Mouse (Mus musculus) heart, embryonic 11.5 days (tissue): ENCODE results near the gene Dock1. TPM values are rescaled to one million over a fixed set of nuclear protein-coding genes. Genes with fewer than 3 reads are reported as not detected.

ENCODE experiments used
- ATAC-seq: fragments of 200-750 bp; cut with Nextera tagmentation; replicated peaks from 2 replicates; pipeline ENCODE4 v1.8.0; 2017; ENCODE audit warnings: moderate library complexity; ENCODE audit not compliant: insufficient number of reproducible peaks, low FRiP score, low TSS enrichment
- H3K27ac ChIP-seq: fragments of 300-500 bp; sonication (generic); 2 replicates; pipeline ENCODE4 v1.5.1; 2014; ENCODE audit warnings: mild to moderate bottlenecking, low read depth, low read length
- H3K27me3 ChIP-seq: fragments of 300-500 bp; sonication (generic); 2 replicates; pipeline ENCODE4 v1.6.1; 2014; ENCODE audit warnings: mild to moderate bottlenecking, low read length, mixed read lengths; ENCODE audit not compliant: control insufficient read depth, insufficient read depth
- H3K36me3 ChIP-seq: fragments of 300-500 bp; sonication (generic); 2 replicates; pipeline ENCODE4 v1.6.1; 2014; ENCODE audit warnings: mild to moderate bottlenecking, low read length, moderate library complexity, mixed read lengths; ENCODE audit not compliant: control insufficient read depth, insufficient read depth
- H3K4me1 ChIP-seq: fragments of 300-500 bp; sonication (generic); 2 replicates; pipeline ENCODE4 v1.6.1; 2014; ENCODE audit warnings: low read length; ENCODE audit not compliant: control insufficient read depth, insufficient read depth
- H3K4me2 ChIP-seq: fragments of 300-500 bp; sonication (generic); 2 replicates; pipeline ENCODE4 v1.6.1; 2014; ENCODE audit warnings: mild to moderate bottlenecking, moderate library complexity
- H3K4me3 ChIP-seq: fragments of 300-500 bp; sonication (generic); 2 replicates; pipeline ENCODE4 v1.5.1; 2014; ENCODE audit warnings: low read depth, low read length
- H3K9ac ChIP-seq: fragments of 300-500 bp; sonication (generic); 2 replicates; pipeline ENCODE4 v1.6.1; 2014; ENCODE audit warnings: mild to moderate bottlenecking, low read depth, low read length, moderate library complexity
- H3K9me3 ChIP-seq: fragments of 300-500 bp; sonication (generic); replicated peaks from 2 replicates; pipeline ENCODE4 v1.6.1; 2016; ENCODE audit warnings: low read length; ENCODE audit not compliant: control insufficient read depth
- WGBS: fragments of 180-500 bp; shearing (Covaris S2); extraction: QIAGEN DNeasy Blood & Tissue Kit; methylation state at CpG from one replicate; pipeline ENCODE4 v1.1.7; 2014; ENCODE audit not compliant: insufficient replicate concordance; 5-methylcytosine and 5-hydroxymethylcytosine counted together
- polyA plus RNA-seq: library from polyadenylated mRNA; unstranded; fragments of >200 nt; fragmentation: Nextera tagmentation; extraction: Ambion mirVana; gene quantifications from 2 replicates; pipeline ENCODE4 v1.2.1, GENCODE M21; 2014

Dock1 gene
- polyA plus RNA-seq, 1 experiment from 2014 or later: 26.0 TPM

GRCm38 (mm10) chr7:135212505-135212904 is 542.1 kb downstream of the Dock1 start:
- Histone ChIP-seq H3K4me3 (no peak overlapping the region), H3K4me2 (no peak overlapping the region), H3K27me3 (no peaks in the 10 kb centered on the region), H3K27ac (no peak overlapping the region), H3K36me3 (no peaks in the 10 kb centered on the region), H3K9me3 (no peaks in the 10 kb centered on the region), H3K9ac (no peak overlapping the region), H3K4me1 (no peaks in the 10 kb centered on the region)
- ATAC-seq: 0 out of 2 replicates have a peak, but pooled peaks have one; percentile 35
- WGBS: 29% methylated on average over 2 of the region's 2 CpGs

GRCm38 (mm10) chr7:135221475-135221874 is 551.0 kb downstream of the Dock1 start:
- no peak for ATAC-seq
- 72% methylated on average over 2 of the region's 2 CpGs for WGBS
- no peak overlapping the region for H3K4me3 ChIP-seq
- no peaks in the 10 kb centered on the region for H3K27me3 ChIP-seq
- no peaks in the 10 kb centered on the region for H3K9me3 ChIP-seq
- no peak overlapping the region for H3K4me2 ChIP-seq
- no peak overlapping the region for H3K9ac ChIP-seq
- no peaks in the 10 kb centered on the region for H3K36me3 ChIP-seq
- H3K4me1 ChIP-seq: no peaks in the 10 kb centered on the region
- H3K27ac ChIP-seq: no peak overlapping the region
